In genomic region chr17:86150867-86151348, GRCm38 (mm10) we compare ENCODE assay signal across 8 mouse cellular contexts. TPM values are rescaled to one million over a fixed set of nuclear protein-coding genes. Genes with fewer than 3 reads are reported as not detected.
DNase-seq lines count a peak whose midpoint lies in the region; ATAC-seq and TF ChIP-seq lines count a peak whose summit lies in the region.

No protein-coding gene starts in this region.

- no peak for TF ChIP-seq CTCF in left cerebral cortex, adult 2 months (IDR thresholded peaks at IDR 0.05)

- intact Hi-C loops in gastrocnemius, postnatal 14 days (cut with DNase I; ENCODE audit: low total_unique reads) = loop anchor here (10.0 kb wide), 1 partner anchor 754 kb away; no protein-coding TSS in a partner anchor
- intact Hi-C loops in left cerebral cortex, adult 2 months (cut with DNase I) = no loop called here

- DNase-seq in cerebellum, adult 9-11 months = peak; percentile 36
- DNase-seq in cerebellum, adult 11-12 months = no peak
- DNase-seq in embryo, embryonic 11 days = peak; percentile 86
- DNase-seq in gastrocnemius, postnatal 14 days = peak; percentile 26
- DNase-seq in left cerebral cortex, adult 2 months (ENCODE audit: extremely low spot score in 1 of 2, low spot score in 2 of 2) = peak; percentile 54 to 65
- peak; percentile 44 to 71 for DNase-seq in lung, postnatal 4 days
- DNase-seq in right cerebral cortex, postnatal 10 days (ENCODE audit: low spot score in 2 of 2) = peak; percentile 82 to 88

- H3K27ac ChIP-seq in left cerebral cortex, adult 2 months = no peak overlapping the region

- H3K4me3 ChIP-seq in left cerebral cortex, adult 2 months = no peak overlapping the region

- ATAC-seq in inflammation-experienced regulatory T-cells, adult 6 months = peak; percentile 60

RNA-seq across cellular contexts. Expression of gene Srbd1, which starts 5.9 kb away (rescaled TPM):
- 1 to 10 TPM; 6.5 to 7.6 TPM for total RNA-seq in gastrocnemius, postnatal 14 days (2021)
- 10 to 100 TPM; 11.2 to 13.0 (median 11.3) TPM for polyA plus RNA-seq in inflammation-experienced regulatory T-cells, adult 6 months (2017; shearing (Covaris generic))
- 10 to 100 TPM; 12.7 to 16.5 TPM for total RNA-seq in left cerebral cortex, adult 2 months (2021)

RNA-seq across cellular contexts. Expression of gene Prkce, which starts 16.7 kb away (rescaled TPM):
- 1 to 10 TPM; 8.7 TPM for total RNA-seq in gastrocnemius, postnatal 14 days (2021)
- 1 to 10 TPM; 2.8 to 6.4 (median 5.2) TPM for polyA plus RNA-seq in inflammation-experienced regulatory T-cells, adult 6 months (2017; shearing (Covaris generic))
- 100 to 1,000 TPM; 277 to 284 TPM for total RNA-seq in left cerebral cortex, adult 2 months (2021)

Comparison
In these comparisons a context has a peak if more than half of its experiments do, and no peak if none do; other contexts are left out.
1. RNA of gene Prkce, which starts 16.7 kb away (total RNA-seq): 277 to 284 TPM in left cerebral cortex, adult 2 months; 8.7 TPM in gastrocnemius, postnatal 14 days; every median in the first group is over 10 times any median in the second.